Mouse (Mus musculus): ENCODE measurements at regions not wholly inside any gene's neighbourhood (a gene's known extent, or its start where the extent isn't known, plus 50 kb on each side); places are given as distances from the start of the nearest gene placed in this dataset.

DNA sequence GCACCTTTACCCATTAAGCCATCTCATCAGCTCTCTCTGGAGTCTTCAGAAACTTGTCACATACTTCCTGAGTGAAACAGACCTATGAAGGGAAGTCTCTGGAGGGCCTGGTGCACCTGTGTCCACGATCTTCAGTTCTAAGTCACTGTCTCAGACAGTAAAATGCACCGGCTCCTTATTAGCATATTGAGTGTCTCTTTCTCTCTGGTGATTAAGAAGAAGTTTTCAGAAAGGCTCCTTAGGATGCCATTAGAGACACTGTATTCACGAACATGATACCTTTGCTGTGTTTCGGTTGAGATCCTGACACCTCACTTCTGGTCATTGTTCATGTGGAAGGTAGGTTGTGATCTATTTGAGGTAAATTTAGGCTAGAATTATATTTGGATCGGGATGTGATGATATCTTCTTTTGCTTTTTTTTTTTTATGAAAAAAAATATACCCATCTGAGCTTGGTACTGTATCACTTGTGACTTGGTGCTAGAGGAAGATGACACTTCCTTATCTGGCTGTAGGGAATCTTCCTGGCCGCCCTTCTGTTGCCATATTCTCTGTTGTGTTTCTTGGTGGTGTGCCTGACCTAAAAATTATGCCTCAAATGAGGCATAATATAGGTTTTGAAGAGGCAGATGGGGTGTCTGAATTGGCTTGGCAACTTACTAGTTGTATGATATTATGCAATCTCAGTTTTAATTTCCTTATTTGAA, 68.9 kb upstream of the Cdkn2b start:
- 87% methylated on average over 6 of the region's 6 CpGs for WGBS
- ATAC-seq (replicated peaks; ENCODE audit: low FRiP score) = no peak
- no peaks in the 10 kb centered on the region for H3K4me1 ChIP-seq (replicated peaks; ENCODE audit: control insufficient read depth, insufficient read depth, low read length)

GRCm38 (mm10) chr4:89372631-89373030, 61.8 kb upstream of the Cdkn2b start:
- ATAC-seq (replicated peaks; ENCODE audit: low FRiP score) (no peak), DNase-seq (ENCODE audit: low spot score) (no peak)
- H3K9me3 ChIP-seq (ENCODE audit: control insufficient read depth, low read length) = no peaks in the 10 kb centered on the region
- no peak overlapping the region for H3K27ac ChIP-seq (ENCODE audit: low read depth, low read length)
- H3K36me3 ChIP-seq (ENCODE audit: control insufficient read depth, insufficient read depth, low read length) = no peaks in the 10 kb centered on the region
- H3K4me1 ChIP-seq (replicated peaks; ENCODE audit: control insufficient read depth, insufficient read depth, low read length) = no peaks in the 10 kb centered on the region
- no peak overlapping the region for H3K9ac ChIP-seq (ENCODE audit: low read length)
- no peaks in the 10 kb centered on the region for H3K27me3 ChIP-seq (ENCODE audit: control insufficient read depth, insufficient read depth, low read length)
- no peak overlapping the region for H3K4me3 ChIP-seq (ENCODE audit: low read depth, low read length)
- H3K4me2 ChIP-seq (ENCODE audit: low read depth, low read length, severe bottlenecking) = no peak overlapping the region
- WGBS = 84% methylated on average over 6 of the region's 6 CpGs

More for the DNA sequence above, 68.9 kb upstream of the Cdkn2b start:
- DNase-seq (ENCODE audit: low spot score) = no peak
- H3K36me3 ChIP-seq (ENCODE audit: control insufficient read depth, insufficient read depth, low read length) = no peaks in the 10 kb centered on the region
- H3K9ac ChIP-seq (ENCODE audit: low read length) = no peak overlapping the region
- H3K27ac ChIP-seq (ENCODE audit: low read depth, low read length) = no peak overlapping the region
- no peaks in the 10 kb centered on the region for H3K27me3 ChIP-seq (ENCODE audit: control insufficient read depth, insufficient read depth, low read length)
- H3K4me3 ChIP-seq (ENCODE audit: low read depth, low read length) = no peak overlapping the region
- no peaks in the 10 kb centered on the region for H3K9me3 ChIP-seq (ENCODE audit: control insufficient read depth, low read length)
- H3K4me2 ChIP-seq (ENCODE audit: low read depth, low read length, severe bottlenecking) = no peak overlapping the region

DNA sequence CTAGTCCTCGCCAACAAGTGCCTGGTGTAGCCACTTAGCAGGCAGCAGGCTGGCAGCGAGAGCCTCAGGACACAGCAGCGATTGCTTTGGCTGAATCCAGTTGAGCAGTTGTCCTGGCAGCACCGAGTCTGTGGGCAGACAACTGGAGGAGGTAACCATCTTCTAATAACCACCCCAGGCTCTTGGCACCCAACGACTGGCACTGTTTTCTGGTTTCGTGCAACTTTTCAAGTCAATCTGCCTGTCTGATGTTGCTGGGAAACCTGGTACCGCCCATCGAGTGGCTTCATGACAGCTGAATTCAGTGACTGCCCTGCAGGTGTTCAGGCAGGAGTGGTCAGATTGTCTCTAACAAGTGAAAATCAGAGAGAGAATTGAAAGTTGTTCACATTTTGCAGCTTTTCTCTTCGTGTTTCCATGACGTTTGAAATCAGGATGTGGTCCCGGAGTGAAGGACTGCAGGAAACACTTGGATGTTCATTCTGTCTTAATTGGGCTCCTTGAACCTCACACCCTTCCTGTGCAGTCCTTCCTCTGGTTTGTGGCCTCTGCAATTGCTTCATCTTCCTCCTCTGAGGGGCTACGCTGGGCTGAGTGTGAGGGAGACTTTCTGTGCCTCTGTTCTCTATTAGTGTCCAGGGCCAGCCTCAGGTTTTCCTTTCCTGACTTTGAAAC, 58.1 kb upstream of the Cdkn2b start:
- DNase-seq (ENCODE audit: low spot score) = no peak
- no peaks in the 10 kb centered on the region for H3K36me3 ChIP-seq (ENCODE audit: control insufficient read depth, insufficient read depth, low read length)
- H3K4me3 ChIP-seq (ENCODE audit: low read depth, low read length) = no peak overlapping the region
- H3K9ac ChIP-seq (ENCODE audit: low read length) = no peak overlapping the region
- no peaks in the 10 kb centered on the region for H3K27me3 ChIP-seq (ENCODE audit: control insufficient read depth, insufficient read depth, low read length)
- ATAC-seq (replicated peaks; ENCODE audit: low FRiP score) = no peak
- no peak overlapping the region for H3K4me2 ChIP-seq (ENCODE audit: low read depth, low read length, severe bottlenecking)
- H3K4me1 ChIP-seq (replicated peaks; ENCODE audit: control insufficient read depth, insufficient read depth, low read length) = no peaks in the 10 kb centered on the region
- H3K27ac ChIP-seq (ENCODE audit: low read depth, low read length) = no peak overlapping the region
- WGBS = 85% methylated on average over 12 of the region's 12 CpGs
- no peaks in the 10 kb centered on the region for H3K9me3 ChIP-seq (ENCODE audit: control insufficient read depth, low read length)

DNA sequence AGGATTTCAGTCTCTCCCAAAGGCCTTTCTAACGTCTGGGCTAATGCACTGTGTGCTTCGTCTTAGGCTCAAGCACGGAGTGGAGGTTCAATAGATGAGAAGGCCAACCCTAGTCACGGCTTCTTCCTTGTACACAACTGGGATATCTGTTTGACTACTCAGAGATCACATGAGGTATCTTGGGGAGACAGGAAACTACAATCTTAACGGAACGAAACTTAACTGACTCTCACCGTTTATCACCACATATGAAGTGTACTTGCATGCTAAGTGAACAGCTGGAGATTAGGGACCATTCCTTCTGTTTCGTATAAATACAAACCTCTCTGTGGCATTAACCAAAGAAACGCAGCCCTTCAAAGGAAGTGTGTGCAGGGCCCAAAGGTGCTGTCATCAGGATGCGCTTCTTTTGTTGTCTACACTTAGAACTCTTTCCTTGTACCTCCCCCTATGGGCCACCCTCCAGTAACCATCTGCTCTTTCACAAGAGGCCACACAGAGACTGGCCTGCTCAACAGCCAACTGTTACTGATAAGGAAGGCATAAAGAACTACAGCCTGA, 55.8 kb upstream of the Cdkn2b start:
- Histone ChIP-seq H3K36me3 (ENCODE audit: control insufficient read depth, insufficient read depth, low read length) (no peaks in the 10 kb centered on the region), H3K27me3 (ENCODE audit: control insufficient read depth, insufficient read depth, low read length) (no peaks in the 10 kb centered on the region), H3K9me3 (ENCODE audit: control insufficient read depth, low read length) (no peaks in the 10 kb centered on the region), H3K27ac (ENCODE audit: low read depth, low read length) (no peak overlapping the region), H3K4me1 (replicated peaks; ENCODE audit: control insufficient read depth, insufficient read depth, low read length) (no peaks in the 10 kb centered on the region), H3K4me2 (ENCODE audit: low read depth, low read length, severe bottlenecking) (no peak overlapping the region), H3K9ac (ENCODE audit: low read length) (no peak overlapping the region), H3K4me3 (ENCODE audit: low read depth, low read length) (no peak overlapping the region)
- 54% methylated on average over 10 of the region's 10 CpGs for WGBS
- no peak for ATAC-seq (replicated peaks; ENCODE audit: low FRiP score)
- DNase-seq (ENCODE audit: low spot score) = no peak

DNA sequence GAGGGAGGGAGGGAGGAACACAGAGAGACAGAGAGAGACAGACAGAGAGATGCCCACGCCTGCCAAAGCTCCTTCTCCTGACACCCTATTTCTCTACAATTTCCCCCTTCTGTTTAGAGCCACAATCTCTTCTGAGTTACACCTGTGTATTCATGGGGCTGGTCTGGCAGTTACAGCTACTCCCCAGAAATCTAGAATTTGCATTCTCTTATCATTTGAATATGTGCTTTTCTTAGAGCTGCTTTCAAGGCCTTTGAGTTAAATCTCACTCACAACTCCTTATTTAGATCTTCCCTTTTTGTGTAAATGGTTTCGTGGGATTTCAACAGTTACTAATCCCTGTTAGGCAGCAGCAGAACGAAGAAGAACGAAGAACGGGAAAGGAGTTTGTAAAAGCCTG, 55.0 kb upstream of the Cdkn2b start:
- no peaks in the 10 kb centered on the region for H3K4me1 ChIP-seq (replicated peaks; ENCODE audit: control insufficient read depth, insufficient read depth, low read length)
- H3K27ac ChIP-seq (ENCODE audit: low read depth, low read length) = no peak overlapping the region
- no peaks in the 10 kb centered on the region for H3K9me3 ChIP-seq (ENCODE audit: control insufficient read depth, low read length)
- H3K4me2 ChIP-seq (ENCODE audit: low read depth, low read length, severe bottlenecking) = no peak overlapping the region
- no peak overlapping the region for H3K9ac ChIP-seq (ENCODE audit: low read length)
- 37% methylated on average over 5 of the region's 5 CpGs for WGBS
- H3K36me3 ChIP-seq (ENCODE audit: control insufficient read depth, insufficient read depth, low read length) = no peaks in the 10 kb centered on the region
- H3K27me3 ChIP-seq (ENCODE audit: control insufficient read depth, insufficient read depth, low read length) = no peaks in the 10 kb centered on the region
- H3K4me3 ChIP-seq (ENCODE audit: low read depth, low read length) = no peak overlapping the region
- ATAC-seq (replicated peaks; ENCODE audit: low FRiP score) (no peak), DNase-seq (ENCODE audit: low spot score) (no peak)

- no peaks in the 10 kb centered on the region for H3K9me3 ChIP-seq (ENCODE audit: control insufficient read depth, low read length)
- H3K27me3 ChIP-seq (ENCODE audit: control insufficient read depth, insufficient read depth, low read length) = no peaks in the 10 kb centered on the region
- H3K4me3 ChIP-seq (ENCODE audit: low read depth, low read length) = no peak overlapping the region
- H3K4me2 ChIP-seq (ENCODE audit: low read depth, low read length, severe bottlenecking) = no peak overlapping the region
- no peaks in the 10 kb centered on the region for H3K4me1 ChIP-seq (replicated peaks; ENCODE audit: control insufficient read depth, insufficient read depth, low read length)
- ATAC-seq (replicated peaks; ENCODE audit: low FRiP score) = no peak
- no peak overlapping the region for H3K27ac ChIP-seq (ENCODE audit: low read depth, low read length)
- no peak overlapping the region for H3K9ac ChIP-seq (ENCODE audit: low read length)
- no peaks in the 10 kb centered on the region for H3K36me3 ChIP-seq (ENCODE audit: control insufficient read depth, insufficient read depth, low read length)
- DNase-seq (ENCODE audit: low spot score) = no peak
- WGBS = 80% methylated on average over 2 of the region's 2 CpGs
Measured at GRCm38 (mm10) chr4:89363150-89363683, 52.4 kb upstream of the Cdkn2b start.

DNA sequence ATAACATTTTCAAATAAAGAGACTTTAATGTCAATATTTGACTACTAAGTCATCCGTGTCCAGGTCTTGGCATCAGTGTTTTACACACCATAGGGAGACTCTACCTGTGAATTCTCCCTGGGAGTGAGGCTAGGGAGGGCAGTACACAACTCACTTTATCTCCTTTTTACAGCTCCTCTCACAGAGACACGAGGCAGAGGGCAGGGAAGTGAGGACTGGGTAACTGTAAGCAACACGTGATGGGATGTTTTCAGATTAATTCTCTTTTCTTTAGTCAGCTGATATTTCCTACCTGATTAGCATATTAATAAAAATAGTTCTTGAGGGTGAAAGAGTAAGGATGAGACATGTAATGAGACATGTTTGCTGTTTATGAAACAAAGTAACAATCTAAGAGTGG, 51.8 kb upstream of the Cdkn2b start:
- DNase-seq (ENCODE audit: low spot score) (no peak), ATAC-seq (replicated peaks; ENCODE audit: low FRiP score) (no peak)
- WGBS = 62% methylated on average over 3 of the region's 3 CpGs
- no peaks in the 10 kb centered on the region for H3K27me3 ChIP-seq (ENCODE audit: control insufficient read depth, insufficient read depth, low read length)
- H3K4me2 ChIP-seq (ENCODE audit: low read depth, low read length, severe bottlenecking) = no peak overlapping the region
- no peak overlapping the region for H3K27ac ChIP-seq (ENCODE audit: low read depth, low read length)
- no peaks in the 10 kb centered on the region for H3K9me3 ChIP-seq (ENCODE audit: control insufficient read depth, low read length)
- H3K36me3 ChIP-seq (ENCODE audit: control insufficient read depth, insufficient read depth, low read length) = no peaks in the 10 kb centered on the region
- no peak overlapping the region for H3K9ac ChIP-seq (ENCODE audit: low read length)
- H3K4me3 ChIP-seq (ENCODE audit: low read depth, low read length) = no peak overlapping the region
- no peaks in the 10 kb centered on the region for H3K4me1 ChIP-seq (replicated peaks; ENCODE audit: control insufficient read depth, insufficient read depth, low read length)

DNA sequence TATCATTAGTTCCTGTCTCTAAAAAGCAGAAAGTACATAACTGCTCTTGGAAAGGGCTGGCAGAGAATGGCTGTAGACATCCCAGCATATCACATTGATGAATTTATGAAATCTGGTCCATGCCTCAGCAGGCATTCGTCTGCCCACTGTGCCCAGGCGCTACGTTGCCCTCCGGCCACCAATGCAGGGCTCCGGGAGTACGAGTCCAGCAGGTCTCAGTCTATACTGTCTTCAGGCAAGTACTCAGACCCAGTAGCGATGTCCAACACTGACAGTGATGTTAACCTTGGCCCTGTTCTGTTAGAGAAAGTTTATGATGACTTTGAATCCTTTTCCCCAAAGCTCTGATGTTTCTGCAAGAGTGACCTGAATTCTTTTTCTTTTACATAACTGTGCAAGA, 50.5 kb upstream of the Cdkn2b start:
- H3K4me1 ChIP-seq (replicated peaks; ENCODE audit: control insufficient read depth, insufficient read depth, low read length) = no peaks in the 10 kb centered on the region
- 92% methylated on average over 7 of the region's 7 CpGs for WGBS
- no peak for DNase-seq (ENCODE audit: low spot score)

More for the DNA sequence above, 50.5 kb upstream of the Cdkn2b start:
- no peak overlapping the region for H3K4me3 ChIP-seq (ENCODE audit: low read depth, low read length)
- no peaks in the 10 kb centered on the region for H3K36me3 ChIP-seq (ENCODE audit: control insufficient read depth, insufficient read depth, low read length)
- no peak overlapping the region for H3K27ac ChIP-seq (ENCODE audit: low read depth, low read length)
- ATAC-seq (replicated peaks; ENCODE audit: low FRiP score) = no peak
- H3K9me3 ChIP-seq (ENCODE audit: control insufficient read depth, low read length) = no peaks in the 10 kb centered on the region
- H3K9ac ChIP-seq (ENCODE audit: low read length) = no peak overlapping the region
- H3K4me2 ChIP-seq (ENCODE audit: low read depth, low read length, severe bottlenecking) = no peak overlapping the region
- H3K27me3 ChIP-seq (ENCODE audit: control insufficient read depth, insufficient read depth, low read length) = no peaks in the 10 kb centered on the region
